Mouse (Mus musculus): ENCODE measurements around the gene Gdf7.

Gdf7 gene

GRCm38 (mm10) chr12:8301841-8302431 lies at the start of gene Gdf7:
Gene Gdf7 (minus strand): TSS chr12:8301954.
- DNase-seq (ENCODE audit: low spot score in 2 of 2), result no peak

- DNase-seq (ENCODE audit: low spot score in 2 of 2), result no peak
Observed at GRCm38 (mm10) chr12:8351025-8351903, 49.5 kb upstream of the Gdf7 start.

GRCm38 (mm10) chr12:8348733-8349513 lies 47.2 kb upstream of the Gdf7 start:
- no peak for DNase-seq (ENCODE audit: low spot score in 2 of 2)

DNA sequence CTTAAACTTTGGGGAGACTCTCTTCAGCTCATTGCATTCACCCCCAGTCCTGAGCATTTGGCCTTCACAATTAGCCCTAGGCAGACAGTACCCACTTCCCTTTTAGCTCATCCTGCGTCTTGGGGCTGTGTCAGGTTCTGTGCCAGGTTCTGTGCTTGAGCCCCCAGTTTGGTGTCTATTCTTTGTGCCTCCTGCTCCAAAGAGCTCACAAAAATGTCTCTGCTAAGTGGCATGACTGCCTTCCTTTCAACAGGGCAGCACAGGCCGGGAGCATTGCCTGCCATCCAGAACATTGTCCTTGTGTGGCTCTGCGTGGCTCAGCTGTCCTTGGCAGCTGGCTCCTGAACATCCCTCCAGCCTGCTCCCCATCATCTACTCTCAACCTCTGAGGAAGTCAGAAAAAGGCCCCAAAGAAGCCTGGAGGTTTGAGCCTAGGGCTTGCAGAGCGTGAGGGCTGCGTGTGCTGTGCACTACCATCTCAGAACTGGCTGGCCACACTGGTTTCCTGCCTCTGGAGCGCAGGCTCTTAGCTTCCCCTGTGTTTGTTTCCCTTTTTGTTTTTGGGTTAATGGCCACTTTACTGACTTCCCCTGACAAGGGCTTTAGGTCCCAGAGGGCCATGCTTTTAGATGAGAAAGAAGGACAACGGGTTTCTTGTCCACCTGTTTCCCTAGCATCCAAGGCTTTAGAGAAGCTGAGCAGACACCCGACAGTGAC lies 46.1 kb upstream of the Gdf7 start:
- DNase-seq (ENCODE audit: low spot score in 2 of 2), result no peak

GRCm38 (mm10) chr12:8345539-8345938 lies 43.8 kb upstream of the Gdf7 start:
- DNase-seq (ENCODE audit: low spot score in 2 of 2), result no peak

- DNase-seq (ENCODE audit: low spot score in 2 of 2), result no peak
Observed at GRCm38 (mm10) chr12:8344897-8345296, 43.1 kb upstream of the Gdf7 start.

DNA sequence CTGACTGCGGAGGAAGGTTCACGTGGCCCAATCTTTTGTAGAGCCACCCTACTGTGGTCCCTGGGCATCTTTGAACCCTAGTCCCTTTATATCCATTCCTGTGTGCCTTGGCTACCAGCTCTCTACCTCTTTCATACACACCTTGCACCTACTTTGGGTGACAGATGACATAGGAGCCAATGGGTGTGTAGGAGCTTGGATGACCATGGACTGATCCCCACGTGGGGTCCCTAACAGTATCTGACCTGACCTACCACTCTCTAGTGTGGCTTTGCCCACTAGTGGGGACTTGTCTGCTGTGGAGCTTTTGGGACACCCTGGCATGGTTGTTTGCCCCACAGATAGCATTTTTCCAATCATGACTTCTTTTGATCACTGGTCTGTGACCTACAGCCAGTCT lies 41.6 kb upstream of the Gdf7 start:
- DNase-seq (ENCODE audit: low spot score in 2 of 2), result no peak

DNA sequence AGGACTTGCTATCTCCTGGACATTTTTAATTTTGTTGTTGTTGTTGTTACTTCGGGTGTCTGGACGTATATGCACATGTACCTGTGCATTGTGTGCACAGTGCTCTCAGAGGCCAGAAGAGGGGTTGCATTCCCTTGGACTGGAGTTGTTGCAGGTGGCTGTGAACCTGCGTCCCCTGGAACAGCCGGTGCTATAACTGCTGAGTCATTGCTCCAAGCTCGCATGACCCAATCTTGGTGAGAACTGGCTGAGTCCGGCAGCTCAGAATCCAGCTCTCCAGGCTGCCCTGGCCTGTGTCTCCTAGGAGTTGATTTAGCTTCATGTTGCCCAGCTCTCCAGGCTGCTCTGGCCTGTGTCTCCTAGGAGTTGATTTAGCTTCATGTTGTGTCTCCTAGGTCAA lies 39.3 kb upstream of the Gdf7 start:
- no peak for DNase-seq (ENCODE audit: low spot score in 2 of 2)

GRCm38 (mm10) chr12:8339591-8340319 lies 38.0 kb upstream of the Gdf7 start:
- DNase-seq (ENCODE audit: low spot score in 2 of 2), result no peak

GRCm38 (mm10) chr12:8338918-8339317 lies 37.2 kb upstream of the Gdf7 start:
- no peak for DNase-seq (ENCODE audit: low spot score in 2 of 2)

DNA sequence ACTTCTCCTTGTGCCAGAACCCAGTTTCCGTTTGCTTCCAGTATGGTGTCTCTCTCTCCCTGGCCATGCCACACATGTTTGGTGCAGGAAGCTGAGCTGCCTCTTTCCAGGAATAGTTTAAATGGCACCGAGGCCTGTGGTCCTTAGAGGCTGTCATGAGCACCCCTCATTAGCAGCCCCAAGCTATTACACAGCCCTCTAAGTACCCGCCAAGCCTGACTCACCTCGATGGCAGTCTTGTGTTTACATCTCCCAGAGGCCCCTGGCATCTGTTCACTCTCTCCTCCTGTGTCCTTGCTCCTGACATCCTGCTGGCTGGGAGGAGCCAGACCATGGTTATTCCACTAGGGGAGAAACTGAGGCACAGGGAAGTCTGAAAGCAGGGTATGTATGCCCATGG lies 36.7 kb upstream of the Gdf7 start:
- DNase-seq (ENCODE audit: low spot score in 2 of 2), result no peak

- DNase-seq (ENCODE audit: low spot score in 2 of 2), result no peak
Observed at GRCm38 (mm10) chr12:8337286-8338060, 35.7 kb upstream of the Gdf7 start.

GRCm38 (mm10) chr12:8336601-8337285 lies 35.0 kb upstream of the Gdf7 start:
- DNase-seq (ENCODE audit: low spot score in 2 of 2), result no peak

DNA sequence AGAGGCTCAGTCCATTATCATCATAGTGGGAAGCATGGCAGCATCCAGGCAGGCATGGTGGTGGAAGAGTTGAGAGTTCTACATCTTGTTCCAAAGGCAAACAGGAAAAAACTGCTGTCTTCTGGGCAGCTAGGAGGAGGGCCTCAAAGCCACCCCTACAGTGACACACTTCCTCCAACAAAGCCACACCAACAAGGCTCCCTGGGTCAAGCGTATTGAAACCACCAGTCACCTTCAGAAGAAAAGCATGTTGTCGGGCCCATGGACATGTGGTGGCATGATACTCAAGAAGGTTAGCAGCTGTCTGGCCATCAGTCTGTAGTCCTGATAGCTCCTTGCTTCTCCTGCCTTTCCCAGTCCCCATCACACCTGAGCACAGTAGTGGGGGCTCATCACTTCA lies 33.7 kb upstream of the Gdf7 start:
- DNase-seq (ENCODE audit: low spot score in 2 of 2), result no peak

GRCm38 (mm10) chr12:8334261-8334660 lies 32.5 kb upstream of the Gdf7 start:
- no peak for DNase-seq (ENCODE audit: low spot score in 2 of 2)

GRCm38 (mm10) chr12:8333617-8334016 lies 31.9 kb upstream of the Gdf7 start:
- no peak for DNase-seq (ENCODE audit: low spot score in 2 of 2)

DNA sequence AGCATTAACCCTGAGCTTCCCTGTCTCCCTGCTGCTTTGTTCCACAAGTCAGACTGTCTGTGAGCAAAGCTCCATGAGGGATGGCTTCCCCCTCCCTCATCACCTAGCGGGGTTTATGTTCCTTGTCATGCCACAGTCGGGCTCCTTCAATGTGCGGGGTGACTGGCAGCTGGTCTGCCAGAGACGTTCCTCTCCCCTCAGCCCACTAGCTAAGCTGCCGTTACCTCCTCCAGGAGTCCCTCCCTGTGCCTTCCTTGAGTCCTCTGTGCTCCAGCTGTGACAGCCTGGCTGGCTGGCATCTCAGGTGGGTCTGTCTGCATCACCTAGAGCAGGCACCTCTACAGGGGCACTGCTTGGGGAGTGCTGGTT lies 30.4 kb upstream of the Gdf7 start:
- DNase-seq (ENCODE audit: low spot score in 2 of 2), result no peak

- DNase-seq (ENCODE audit: low spot score in 2 of 2), result peak in 1 of 2 experiments; percentile 74
Observed at GRCm38 (mm10) chr12:8331489-8332173, 29.9 kb upstream of the Gdf7 start.

- no peak for DNase-seq (ENCODE audit: low spot score in 2 of 2)
Observed at GRCm38 (mm10) chr12:8329236-8329635, 27.5 kb upstream of the Gdf7 start.

All from cerebellum, postnatal 4 days (tissue).